Mouse (Mus musculus): ENCODE data around the gene Pdxp. TPM values are rescaled to one million over a fixed set of nuclear protein-coding genes. Genes with fewer than 3 reads are reported as not detected.

Pdxp gene
- total and polyA plus RNA-seq, 2 experiments from 2014 or later = 175 to 283 TPM

GRCm38 (mm10) chr15:78931577-78931976, 17.9 kb downstream of the Pdxp start:
- Histone ChIP-seq H3K27me3 (ENCODE audit: insufficient read depth, low read length) (no peaks in the 10 kb centered on the region), H3K4me3 (ENCODE audit: low read depth, low read length) (no peak overlapping the region), H3K27ac (ENCODE audit: low read depth, low read length) (no peak overlapping the region), H3K9ac (no peak overlapping the region), H3K4me2 (ENCODE audit: low read depth) (no peak overlapping the region), H3K9me3 (ENCODE audit: low read length) (no peaks in the 10 kb centered on the region), H3K4me1 (ENCODE audit: insufficient read depth) (peaks cover 9% of the 10 kb centered on the region), H3K36me3 (ENCODE audit: insufficient read depth) (peaks cover 2% of the 10 kb centered on the region; the same call in 1 of the 2 replicates)
- TF ChIP-seq CTCF (IDR thresholded peaks at IDR 0.05; ENCODE audit: low read depth) = peak; percentile 59
- ATAC-seq (no peak), DNase-seq (no peak)
- 14% methylated on average over 3 of the region's 3 CpGs for WGBS

- H3K9me3 ChIP-seq (ENCODE audit: low read length) = no peaks in the 10 kb centered on the region
- DNase-seq (peak; percentile 96), ATAC-seq (peak; percentile 95)
- peak within 1 kb of the TSS; percentile 67 for H3K9ac ChIP-seq
- H3K27me3 ChIP-seq (ENCODE audit: insufficient read depth, low read length) = no peaks in the 10 kb centered on the region
- H3K4me3 ChIP-seq (ENCODE audit: low read depth, low read length) = peak within 1 kb of the TSS; percentile 59
- H3K36me3 ChIP-seq (ENCODE audit: insufficient read depth) = peaks cover 32% of the 10 kb centered on the region
- 0 out of 2 replicates have a peak, but pooled peaks have one; percentile 3 for TF ChIP-seq CTCF (IDR thresholded peaks at IDR 0.05; ENCODE audit: low read depth)
- H3K27ac ChIP-seq (ENCODE audit: low read depth, low read length) = peak within 1 kb of the TSS; percentile 83
- WGBS = 1% methylated on average over 42 of the region's 42 CpGs
- H3K4me1 ChIP-seq (ENCODE audit: insufficient read depth) = peaks cover 3% of the 10 kb centered on the region
- H3K4me2 ChIP-seq (ENCODE audit: low read depth) = peak within 1 kb of the TSS; percentile 59
Measured at GRCm38 (mm10) chr15:78934784-78935320, 21.1 kb downstream of the Pdxp start, which contains the start of gene Nol12. Gene Nol12 (plus strand): TSS chr15:78934933.

- H3K27me3 ChIP-seq (ENCODE audit: insufficient read depth, low read length) = no peaks in the 10 kb centered on the region
- H3K4me1 ChIP-seq (ENCODE audit: insufficient read depth) = peaks cover 3% of the 10 kb centered on the region
- H3K9me3 ChIP-seq (ENCODE audit: low read length) = no peaks in the 10 kb centered on the region
- peaks cover 48% of the 10 kb centered on the region for H3K36me3 ChIP-seq (ENCODE audit: insufficient read depth)
- no peak for TF ChIP-seq CTCF (IDR thresholded peaks at IDR 0.05; ENCODE audit: low read depth)
- no peak overlapping the region for H3K4me2 ChIP-seq (ENCODE audit: low read depth)
- H3K4me3 ChIP-seq (ENCODE audit: low read depth, low read length) = no peak overlapping the region
- no peak overlapping the region for H3K27ac ChIP-seq (ENCODE audit: low read depth, low read length)
- no peak for DNase-seq
- no peak overlapping the region for H3K9ac ChIP-seq
- WGBS = 92% methylated on average over 12 of the region's 12 CpGs
- no peak for ATAC-seq
Measured at GRCm38 (mm10) chr15:78936403-78936802, 22.7 kb downstream of the Pdxp start.

GRCm38 (mm10) chr15:78937311-78937710, 23.6 kb downstream of the Pdxp start:
- H3K36me3 ChIP-seq (ENCODE audit: insufficient read depth) = peaks cover 50% of the 10 kb centered on the region
- 88% methylated on average over 10 of the region's 10 CpGs for WGBS
- no peaks in the 10 kb centered on the region for H3K27me3 ChIP-seq (ENCODE audit: insufficient read depth, low read length)
- H3K9me3 ChIP-seq (ENCODE audit: low read length) = no peaks in the 10 kb centered on the region
- ATAC-seq (no peak), DNase-seq (no peak)
- H3K4me1 ChIP-seq (ENCODE audit: insufficient read depth) = peaks cover 3% of the 10 kb centered on the region
- TF ChIP-seq CTCF (IDR thresholded peaks at IDR 0.05; ENCODE audit: low read depth) = no peak
- H3K27ac ChIP-seq (ENCODE audit: low read depth, low read length) = no peak overlapping the region
- no peak overlapping the region for H3K4me2 ChIP-seq (ENCODE audit: low read depth)
- no peak overlapping the region for H3K4me3 ChIP-seq (ENCODE audit: low read depth, low read length)
- no peak overlapping the region for H3K9ac ChIP-seq

- Histone ChIP-seq H3K27ac (ENCODE audit: low read depth, low read length) (no peak overlapping the region), H3K4me3 (ENCODE audit: low read depth, low read length) (no peak overlapping the region), H3K4me2 (ENCODE audit: low read depth) (no peak overlapping the region), H3K9ac (no peak overlapping the region), H3K9me3 (ENCODE audit: low read length) (no peaks in the 10 kb centered on the region), H3K36me3 (ENCODE audit: insufficient read depth) (peaks cover 50% of the 10 kb centered on the region), H3K27me3 (ENCODE audit: insufficient read depth, low read length) (no peaks in the 10 kb centered on the region), H3K4me1 (ENCODE audit: insufficient read depth) (peaks cover 3% of the 10 kb centered on the region)
- TF ChIP-seq CTCF (IDR thresholded peaks at IDR 0.05; ENCODE audit: low read depth) = no peak
- ATAC-seq = no peak
- no peak for DNase-seq
- WGBS = 64% methylated on average over 2 of the region's 2 CpGs
Measured at GRCm38 (mm10) chr15:78937963-78938362, 24.2 kb downstream of the Pdxp start.

- no peaks in the 10 kb centered on the region for H3K9me3 ChIP-seq (ENCODE audit: low read length)
- no peak for TF ChIP-seq CTCF (IDR thresholded peaks at IDR 0.05; ENCODE audit: low read depth)
- H3K36me3 ChIP-seq (ENCODE audit: insufficient read depth) = peaks cover 50% of the 10 kb centered on the region
- H3K4me1 ChIP-seq (ENCODE audit: insufficient read depth) = no peaks in the 10 kb centered on the region; the same call in none of the 2 replicates
- no peaks in the 10 kb centered on the region for H3K27me3 ChIP-seq (ENCODE audit: insufficient read depth, low read length)
- DNase-seq = no peak
- no peak overlapping the region for H3K4me3 ChIP-seq (ENCODE audit: low read depth, low read length)
- H3K4me2 ChIP-seq (ENCODE audit: low read depth) = no peak overlapping the region
- no peak overlapping the region for H3K9ac ChIP-seq
- WGBS = 92% methylated on average over 13 of the region's 13 CpGs
- no peak overlapping the region for H3K27ac ChIP-seq (ENCODE audit: low read depth, low read length)
- ATAC-seq = no peak
Measured at GRCm38 (mm10) chr15:78940325-78940724, 26.6 kb downstream of the Pdxp start.

GRCm38 (mm10) chr15:78942663-78943062, 28.9 kb downstream of the Pdxp start:
- peak overlapping the region; percentile 22; the same call in 1 of the 2 replicates for H3K9ac ChIP-seq
- WGBS = 2% methylated on average over 9 of the region's 9 CpGs
- peaks cover 38% of the 10 kb centered on the region for H3K36me3 ChIP-seq (ENCODE audit: insufficient read depth)
- peak; percentile 84 for DNase-seq
- peak; percentile 57 for ATAC-seq
- H3K4me3 ChIP-seq (ENCODE audit: low read depth, low read length) = no peak overlapping the region
- peak overlapping the region; percentile 40; the same call in 1 of the 2 replicates for H3K4me2 ChIP-seq (ENCODE audit: low read depth)
- no peak overlapping the region for H3K27ac ChIP-seq (ENCODE audit: low read depth, low read length)
- TF ChIP-seq CTCF (IDR thresholded peaks at IDR 0.05; ENCODE audit: low read depth) = peak; percentile 86
- H3K9me3 ChIP-seq (ENCODE audit: low read length) = no peaks in the 10 kb centered on the region
- no peaks in the 10 kb centered on the region for H3K4me1 ChIP-seq (ENCODE audit: insufficient read depth)
- H3K27me3 ChIP-seq (ENCODE audit: insufficient read depth, low read length) = no peaks in the 10 kb centered on the region
